In the genomic region with DNA sequence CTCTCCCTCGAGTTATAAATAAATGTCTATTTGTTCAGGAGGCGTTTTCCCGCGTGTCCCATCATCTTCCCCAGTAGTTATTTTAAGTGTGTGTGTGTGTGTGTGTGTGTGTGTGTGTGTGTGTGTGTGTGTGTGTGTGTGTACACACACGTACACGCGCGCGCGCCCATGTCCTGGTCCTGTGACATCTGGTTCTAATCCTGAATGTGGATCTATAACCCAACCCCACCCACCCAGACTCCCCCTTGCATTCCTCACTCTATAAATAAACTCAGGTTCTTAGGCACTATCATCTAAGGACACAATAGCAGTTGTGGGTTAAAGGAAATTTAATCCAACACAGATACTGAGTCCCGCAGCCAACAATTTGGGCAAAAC, we compare ENCODE assay signal across 8 mouse cellular contexts. TPM values are rescaled to one million over a fixed set of nuclear protein-coding genes. Genes with fewer than 3 reads are reported as not detected.
A peak's percentile ranks its signal among the peaks of the same experiment; 100 is the strongest.
DNase-seq lines count a peak whose midpoint lies in the region; ATAC-seq and TF ChIP-seq lines count a peak whose summit lies in the region.

No protein-coding gene starts in this region.

- TF ChIP-seq POLR2A in kidney, adult 2 months (IDR thresholded peaks at IDR 0.05; ENCODE audit: low read depth, low read length), result no peak

- H3K27me3 ChIP-seq in kidney, embryonic 16.5 days (ENCODE audit: insufficient read depth, low read length), result no peaks in the 10 kb centered on the region
- no peaks in the 10 kb centered on the region; the same call in 1 of the 2 replicates for H3K27me3 ChIP-seq in kidney, adult 2 months (replicated peaks; ENCODE audit: control insufficient read depth, insufficient read depth, low read length)
- H3K27me3 ChIP-seq in forebrain, embryonic 10.5 days (ENCODE audit: poor library complexity, severe bottlenecking), result 0 out of 2 replicates have a peak, but pooled peaks cover 5% of the 10 kb centered on the region
- no peaks in the 10 kb centered on the region for H3K27me3 ChIP-seq in limb, embryonic 11.5 days (ENCODE audit: control insufficient read depth, insufficient read depth, low read length)
- H3K27me3 ChIP-seq in neural tube, embryonic 11.5 days (ENCODE audit: control insufficient read depth, insufficient read depth, low read length), result no peaks in the 10 kb centered on the region

- peak overlapping the region; percentile 59 for H3K4me3 ChIP-seq in kidney, embryonic 16.5 days (ENCODE audit: low read length)
- H3K4me3 ChIP-seq in kidney, adult 2 months (ENCODE audit: insufficient read depth, low read depth, low read length), result no peak overlapping the region
- H3K4me3 ChIP-seq in forebrain, embryonic 10.5 days, result peak overlapping the region; percentile 62
- H3K4me3 ChIP-seq in limb, embryonic 11.5 days (ENCODE audit: low read depth, low read length), result peak overlapping the region; percentile 43
- H3K4me3 ChIP-seq in neural tube, embryonic 11.5 days (ENCODE audit: low read depth, low read length), result peak overlapping the region; percentile 42; the same call in 1 of the 2 replicates

- no peaks in the 10 kb centered on the region for H3K9me3 ChIP-seq in kidney, embryonic 16.5 days (ENCODE audit: low read length)
- no peaks in the 10 kb centered on the region for H3K9me3 ChIP-seq in forebrain, embryonic 10.5 days
- no peaks in the 10 kb centered on the region for H3K9me3 ChIP-seq in limb, embryonic 11.5 days (ENCODE audit: control insufficient read depth, low read length)
- no peaks in the 10 kb centered on the region for H3K9me3 ChIP-seq in neural tube, embryonic 11.5 days (ENCODE audit: control insufficient read depth, low read length)

- DNase-seq in kidney, adult 2 months, result no peak
- DNase-seq in forebrain, embryonic 10.5 days (ENCODE audit: extremely low spot score, low spot score), result peak; percentile 32
- DNase-seq in limb, embryonic 11.5 days (ENCODE audit: low spot score), result peak; percentile 57
- peak; percentile 17 for DNase-seq in neural tube, embryonic 11.5 days (ENCODE audit: low spot score)
- no peak for DNase-seq in adrenal gland, adult (ENCODE audit: inconsistent age in 2 of 2, low spot score in 1 of 2)
- no peak for DNase-seq in gastrocnemius, postnatal 25 days
- DNase-seq in yolk sac, embryonic 10.5 days (ENCODE audit: low spot score), result no peak

- WGBS in kidney, embryonic 16.5 days, result 25% methylated on average over 11 of the region's 11 CpGs
- WGBS in kidney, adult 2 months, result 45% methylated on average over 11 of the region's 11 CpGs
- WGBS in forebrain, embryonic 10.5 days, result 43% methylated on average over 11 of the region's 11 CpGs
- WGBS in limb, embryonic 11.5 days, result 5% methylated on average over 11 of the region's 11 CpGs
- WGBS in neural tube, embryonic 11.5 days, result 32% methylated on average over 11 of the region's 11 CpGs

- no peak overlapping the region for H3K9ac ChIP-seq in kidney, embryonic 16.5 days (replicated peaks; ENCODE audit: low read length)
- H3K9ac ChIP-seq in limb, embryonic 11.5 days (ENCODE audit: low read length), result no peak overlapping the region
- H3K9ac ChIP-seq in neural tube, embryonic 11.5 days (ENCODE audit: low read length), result no peak overlapping the region

- no peak for TF ChIP-seq CTCF in kidney, adult 2 months (conservative IDR thresholded peaks at IDR 0.05; ENCODE audit: insufficient read depth, insufficient read length, low read depth, low read length)

- H3K4me1 ChIP-seq in kidney, embryonic 16.5 days (ENCODE audit: insufficient read depth, low read length), result peaks cover 6% of the 10 kb centered on the region
- H3K4me1 ChIP-seq in kidney, adult 2 months (ENCODE audit: control insufficient read depth, insufficient read depth, low read length), result 0 out of 2 replicates have a peak, but pooled peaks cover 2% of the 10 kb centered on the region
- H3K4me1 ChIP-seq in forebrain, embryonic 10.5 days, result peaks cover 28% of the 10 kb centered on the region
- H3K4me1 ChIP-seq in limb, embryonic 11.5 days (ENCODE audit: control insufficient read depth, insufficient read depth, low read length), result peaks cover 5% of the 10 kb centered on the region; the same call in 1 of the 2 replicates
- H3K4me1 ChIP-seq in neural tube, embryonic 11.5 days (ENCODE audit: control insufficient read depth, insufficient read depth, low read length), result no peaks in the 10 kb centered on the region

- ATAC-seq in kidney, embryonic 16.5 days (ENCODE audit: low FRiP score, low TSS enrichment), result peak; percentile 12; the same call in 1 of the 2 replicates
- peak; percentile 42; the same call in 1 of the 2 replicates for ATAC-seq in limb, embryonic 11.5 days (ENCODE audit: insufficient number of reproducible peaks, low FRiP score, low TSS enrichment, low read depth)
- no peak for ATAC-seq in neural tube, embryonic 11.5 days (ENCODE audit: insufficient read depth, low FRiP score, low TSS enrichment)

- H3K27ac ChIP-seq in kidney, embryonic 16.5 days (ENCODE audit: low read length), result peak overlapping the region; percentile 38; the same call in 1 of the 2 replicates
- no peak overlapping the region for H3K27ac ChIP-seq in kidney, adult 2 months (ENCODE audit: insufficient read depth, low read depth, low read length)
- peak overlapping the region; percentile 88 for H3K27ac ChIP-seq in forebrain, embryonic 10.5 days
- H3K27ac ChIP-seq in limb, embryonic 11.5 days (replicated peaks; ENCODE audit: low read depth, low read length), result peak overlapping the region; percentile 59
- H3K27ac ChIP-seq in neural tube, embryonic 11.5 days (ENCODE audit: low read depth, low read length), result no peak overlapping the region

- H3K36me3 ChIP-seq in kidney, embryonic 16.5 days (ENCODE audit: insufficient read depth, low read length), result no peaks in the 10 kb centered on the region
- no peaks in the 10 kb centered on the region for H3K36me3 ChIP-seq in kidney, adult 2 months (ENCODE audit: control insufficient read depth, insufficient read depth, low read length)
- H3K36me3 ChIP-seq in forebrain, embryonic 10.5 days (replicated peaks), result no peaks in the 10 kb centered on the region
- no peaks in the 10 kb centered on the region for H3K36me3 ChIP-seq in limb, embryonic 11.5 days (ENCODE audit: control insufficient read depth, insufficient read depth, low read length)
- no peaks in the 10 kb centered on the region for H3K36me3 ChIP-seq in neural tube, embryonic 11.5 days (ENCODE audit: control insufficient read depth, insufficient read depth, low read length)

- peak overlapping the region; percentile 98 for H3K4me2 ChIP-seq in kidney, embryonic 16.5 days (replicated peaks; ENCODE audit: low read depth, low read length)
- H3K4me2 ChIP-seq in limb, embryonic 11.5 days (ENCODE audit: low read depth, severe bottlenecking), result peak overlapping the region; percentile 87
- H3K4me2 ChIP-seq in neural tube, embryonic 11.5 days (ENCODE audit: low read depth), result peak overlapping the region; percentile 75

RNA-seq across cellular contexts. Expression of gene Hapln1, which starts 0.3 kb away (rescaled TPM):
- 9.0 TPM in 2 replicates for polyA plus RNA-seq in kidney, embryonic 16.5 days (2015; fragmentation: Nextera tagmentation; extraction: Ambion mirVana)
- 0.18 and 0.33 TPM in 2 replicates for polyA plus RNA-seq in kidney, adult 2 months (2012; rRNA removed)
- polyA plus RNA-seq in forebrain, embryonic 10.5 days (2016; fragmentation: Nextera tagmentation; extraction: Ambion mirVana), result 27.3 and 29.6 TPM in 2 replicates
- polyA plus RNA-seq in limb, embryonic 11.5 days (2014; fragmentation: Nextera tagmentation; extraction: Ambion mirVana), result 12.3 and 14.9 TPM in 2 replicates
- 13.4 and 15.1 TPM in 2 replicates for polyA plus RNA-seq in neural tube, embryonic 11.5 days (2014; fragmentation: Nextera tagmentation; extraction: Ambion mirVana)
- total RNA-seq in gastrocnemius, postnatal 25 days (2021), result under 1 TPM; 0.11 to 0.20 TPM

Comparison
In these comparisons a context has a peak if more than half of its experiments do, and no peak if none do; other contexts are left out.
1. H3K27ac ChIP-seq: peak in kidney, embryonic 16.5 days (single experiment), forebrain, embryonic 10.5 days (single experiment) and limb, embryonic 11.5 days (single experiment); none in kidney, adult 2 months (single experiment) and neural tube, embryonic 11.5 days (single experiment).
2. DNase-seq: peak in forebrain, embryonic 10.5 days (single experiment), limb, embryonic 11.5 days (single experiment) and neural tube, embryonic 11.5 days (single experiment); none in kidney, adult 2 months (single experiment), adrenal gland, adult (0 of 2), gastrocnemius, postnatal 25 days (single experiment) and yolk sac, embryonic 10.5 days (single experiment).
3. Peak in every context shown above with its lines, with median percentiles within 50 percentile points of each other: H3K4me2 ChIP-seq.